Mouse (Mus musculus): ENCODE measurements around the gene Itprid2.

Itprid2 gene

DNA sequence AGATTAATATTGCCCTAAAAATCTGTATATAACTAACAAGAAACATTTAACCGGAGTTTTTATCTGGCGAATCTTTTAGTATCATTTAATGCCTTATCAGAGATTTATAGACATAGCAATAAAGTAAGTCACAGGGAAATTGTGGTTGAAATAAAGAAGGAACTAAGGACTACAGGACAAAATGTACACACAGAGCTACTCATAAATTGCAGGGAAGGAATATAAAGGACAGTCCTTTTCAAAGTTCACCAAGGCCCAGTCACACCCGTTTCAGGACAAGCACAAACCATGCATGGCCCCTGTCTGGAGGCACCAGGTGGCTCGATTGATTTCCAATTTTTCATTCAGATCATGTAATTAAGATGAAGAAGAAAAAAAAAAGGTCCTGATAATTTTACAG lies 60.0 kb downstream of the Itprid2 start:
- ChIA-PET CTCF (no interaction called here), POLR2A (interaction anchor here in 1 of 4 experiments (0.7 kb wide), 2 partner anchors 44 to 109 kb away, joined by 3 to 5 read pairs; no protein-coding TSS in a partner anchor)

DNA sequence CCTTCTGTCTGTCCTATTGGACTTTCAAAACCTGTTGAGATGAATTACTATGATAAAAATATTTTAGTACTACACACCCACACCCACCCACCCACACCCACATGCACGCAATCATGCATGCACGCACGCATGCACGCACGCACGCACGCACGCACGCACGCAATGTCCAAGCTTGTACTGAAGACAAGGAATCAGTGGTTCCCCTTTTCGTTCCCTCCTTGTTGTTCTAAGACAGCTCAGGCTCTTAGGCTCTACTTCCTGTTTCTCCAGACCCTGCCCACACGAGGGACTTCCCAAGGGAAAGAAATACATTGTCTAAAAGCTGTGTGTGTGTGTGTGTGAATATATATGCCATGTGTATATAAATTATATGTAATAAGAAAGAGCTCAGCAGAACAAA lies 60.8 kb downstream of the Itprid2 start:
- CTCF ChIA-PET, result interaction anchor here in 1 of 4 experiments (0.6 kb wide), 1 partner anchor 80 kb away, joined by 3 read pairs; no protein-coding TSS in a partner anchor

DNA sequence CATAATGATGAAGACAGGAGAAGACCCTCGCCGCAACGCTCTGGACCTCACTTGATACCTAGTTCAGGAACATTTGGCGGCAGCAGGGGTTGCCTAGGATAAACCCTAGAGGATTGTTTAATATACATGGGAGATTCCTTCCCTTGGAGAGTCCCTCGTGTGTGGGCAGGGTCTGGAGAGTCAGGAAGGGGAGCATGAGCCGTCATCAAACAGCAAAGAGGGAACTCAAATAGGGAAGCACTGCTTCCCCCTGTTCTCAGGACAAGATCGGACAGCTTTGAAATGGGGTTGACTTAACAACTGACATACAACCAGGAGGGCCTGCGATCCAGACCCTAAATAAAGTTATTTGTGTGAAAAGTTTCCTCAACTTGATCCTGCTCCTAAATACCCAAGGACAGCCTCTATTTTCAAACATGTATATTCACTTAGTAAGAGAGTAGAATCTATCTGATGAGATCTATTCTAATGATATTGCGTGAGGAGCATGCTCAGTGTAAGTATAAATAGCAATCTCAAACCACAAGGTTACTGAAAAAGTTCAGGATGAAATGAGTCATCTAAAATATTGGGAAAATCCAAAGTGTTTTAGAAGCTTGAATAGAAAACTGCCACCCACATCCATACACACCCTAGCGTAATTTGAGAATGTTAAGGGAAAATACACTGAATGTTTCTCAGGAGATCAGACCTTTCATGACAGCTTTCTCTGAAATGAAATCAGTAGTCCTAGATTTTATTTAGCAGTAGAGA lies 61.5 kb downstream of the Itprid2 start:
- POLR2A ChIA-PET, result interaction anchor here in 1 of 4 experiments (0.7 kb wide), 1 partner anchor 748 kb away, joined by 5 read pairs; no protein-coding TSS in a partner anchor
- CTCF ChIA-PET, result interaction anchor here in 1 of 4 experiments (0.6 kb wide), 1 partner anchor 80 kb away, joined by 3 read pairs; no protein-coding TSS in a partner anchor

More for the DNA sequence above, 60.8 kb downstream of the Itprid2 start:
- POLR2A ChIA-PET, result interaction anchor here in 1 of 4 experiments (0.7 kb wide), 1 partner anchor 748 kb away, joined by 5 read pairs; no protein-coding TSS in a partner anchor

DNA sequence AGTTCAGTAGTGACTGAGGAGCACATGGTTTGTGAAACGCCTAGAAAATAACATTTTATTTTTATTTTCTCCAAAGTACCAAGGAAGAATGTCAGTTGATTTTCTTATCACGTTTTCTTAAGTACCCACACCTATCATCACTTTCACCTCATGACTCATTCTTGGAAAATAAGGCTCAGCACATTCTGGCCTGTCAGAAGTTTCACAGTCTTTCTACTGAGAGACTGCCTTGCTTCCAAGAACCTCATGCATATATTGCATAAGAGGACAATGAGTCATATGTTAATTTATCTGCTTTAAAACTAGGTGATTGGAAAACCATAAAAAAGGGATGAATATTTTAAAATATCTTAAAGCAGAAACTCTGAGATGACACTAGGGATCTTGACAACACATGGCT lies 63.0 kb downstream of the Itprid2 start:
- CTCF ChIA-PET, result no interaction called here
- POLR2A ChIA-PET, result no interaction called here

DNA sequence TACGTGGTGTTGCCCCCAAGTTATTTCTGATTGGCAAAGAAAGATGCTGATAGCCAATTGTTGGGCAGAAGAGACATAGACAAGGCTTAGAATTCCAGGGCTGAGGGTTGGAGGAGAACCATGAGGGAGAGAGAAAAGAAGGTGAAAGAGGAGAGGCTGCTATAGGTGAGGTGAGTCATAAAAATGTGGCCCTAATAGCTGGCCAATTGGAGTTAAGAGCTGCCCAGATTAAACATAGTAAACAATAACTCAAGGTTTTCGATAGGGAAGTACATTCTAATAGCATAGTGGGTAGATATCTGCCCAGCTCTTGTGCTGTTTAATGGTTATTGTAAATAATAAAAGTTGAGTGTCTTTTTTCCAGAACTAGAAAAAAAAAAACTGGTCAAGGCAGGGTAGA lies 69.6 kb downstream of the Itprid2 start:
- POLR2A ChIA-PET, result no interaction called here
- CTCF ChIA-PET, result no interaction called here

DNA sequence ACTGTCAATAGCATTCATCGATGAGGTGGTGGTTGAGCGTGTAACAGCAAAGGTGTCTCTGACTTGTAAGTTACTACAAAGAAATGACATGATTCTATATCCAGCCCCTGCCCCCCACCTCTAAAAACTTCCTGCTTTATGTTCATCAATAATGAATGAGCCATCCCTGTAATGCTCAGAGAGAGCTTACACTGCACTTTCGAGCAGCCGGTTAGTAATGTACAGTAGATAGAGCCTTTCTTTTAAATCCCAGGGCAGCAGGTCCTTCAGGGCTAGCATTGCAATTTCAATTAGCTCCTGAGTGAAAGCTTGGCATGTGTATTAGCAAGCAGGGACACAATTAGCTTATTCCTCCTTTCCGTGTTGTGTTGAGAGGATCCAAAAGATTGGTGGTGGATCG lies 72.4 kb downstream of the Itprid2 start, which contains the start of gene Ppp1r1c:
Gene Ppp1r1c (plus strand): TSS at position 206 of the 400 bp plus-strand sequence.
- ChIA-PET CTCF (no interaction called here), POLR2A (interaction anchor here in 1 of 4 experiments (0.5 kb wide), 1 partner anchor 838 kb away, joined by 6 read pairs; no protein-coding TSS in a partner anchor)

DNA sequence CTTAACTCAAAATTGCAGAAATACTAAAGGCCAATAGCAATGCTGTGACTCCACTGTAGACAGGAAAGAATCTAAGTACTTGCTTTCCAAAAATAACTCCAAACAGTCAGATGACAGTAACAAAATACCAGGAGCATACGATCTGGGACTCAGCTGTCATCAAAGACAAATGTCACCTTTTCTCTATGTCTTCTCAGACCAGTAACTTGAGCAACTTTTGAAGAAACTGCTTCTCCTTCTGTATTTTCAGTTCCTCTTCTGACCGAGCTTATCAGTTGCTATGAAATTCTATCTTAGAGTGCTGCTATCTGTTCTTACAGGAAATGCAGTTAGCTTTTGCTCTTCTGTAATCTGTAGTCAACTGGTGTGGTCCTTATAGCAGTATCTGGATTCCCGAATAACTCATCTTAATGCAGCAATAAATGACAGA lies 78.5 kb downstream of the Itprid2 start:
- ChIA-PET CTCF (no interaction called here), POLR2A (no interaction called here)

DNA sequence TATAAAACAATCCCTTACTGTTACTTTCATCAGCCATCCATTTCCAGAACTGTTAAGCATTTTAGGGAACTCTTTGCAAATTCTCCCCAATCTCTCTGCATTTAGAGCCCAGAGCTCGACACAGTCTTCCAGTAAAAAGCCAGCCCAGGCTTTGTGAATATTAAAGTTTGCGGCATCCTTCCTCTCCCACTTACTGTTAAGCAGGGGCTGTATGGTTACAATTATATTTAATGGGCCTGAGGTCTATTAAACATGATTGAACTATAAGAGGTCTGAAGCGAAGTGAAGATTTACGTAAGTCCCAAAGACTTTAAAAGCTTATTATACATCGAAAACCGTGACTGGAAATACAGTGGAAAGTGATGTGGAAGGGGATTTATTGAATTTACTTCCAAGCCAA lies 79.6 kb downstream of the Itprid2 start:
- ChIA-PET CTCF (no interaction called here), POLR2A (no interaction called here)

DNA sequence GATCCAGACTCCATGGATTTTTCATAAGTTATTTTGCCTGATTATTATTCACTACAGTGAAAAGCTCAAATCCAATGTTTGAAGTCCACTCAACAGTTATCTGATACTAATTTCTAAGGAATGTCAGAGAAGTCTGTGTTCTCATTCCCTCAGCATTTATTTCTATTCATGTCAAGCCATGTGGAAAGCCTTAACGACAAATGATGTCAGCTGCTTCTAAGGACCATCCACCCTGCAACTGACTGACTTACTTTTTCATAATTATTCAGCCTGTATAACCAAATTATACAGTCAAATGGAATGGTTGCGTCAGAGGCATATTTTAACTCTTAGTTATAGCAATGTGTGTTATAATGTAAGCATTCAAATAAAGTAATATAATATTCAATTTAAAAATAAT lies 80.8 kb downstream of the Itprid2 start:
- ChIA-PET POLR2A (no interaction called here), CTCF (no interaction called here)

DNA sequence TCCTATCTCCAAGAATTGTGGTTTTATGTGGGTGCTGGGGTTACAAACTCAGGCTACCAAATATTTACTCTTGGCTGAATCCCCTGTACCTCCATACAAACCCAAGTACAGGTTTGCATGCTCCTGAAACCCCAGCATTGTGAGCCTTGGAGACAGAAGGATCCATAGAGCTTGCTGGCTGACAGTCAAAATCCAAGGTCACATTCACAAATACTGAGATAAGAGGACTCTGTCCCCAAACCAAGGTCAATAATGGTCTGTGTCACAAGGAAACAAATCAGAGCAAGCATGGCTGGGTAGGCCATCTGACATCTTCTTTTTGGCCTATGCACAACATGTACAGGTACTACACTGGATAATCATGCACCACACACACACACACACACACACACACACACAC lies 82.7 kb downstream of the Itprid2 start:
- ChIA-PET POLR2A (no interaction called here), CTCF (no interaction called here)

DNA sequence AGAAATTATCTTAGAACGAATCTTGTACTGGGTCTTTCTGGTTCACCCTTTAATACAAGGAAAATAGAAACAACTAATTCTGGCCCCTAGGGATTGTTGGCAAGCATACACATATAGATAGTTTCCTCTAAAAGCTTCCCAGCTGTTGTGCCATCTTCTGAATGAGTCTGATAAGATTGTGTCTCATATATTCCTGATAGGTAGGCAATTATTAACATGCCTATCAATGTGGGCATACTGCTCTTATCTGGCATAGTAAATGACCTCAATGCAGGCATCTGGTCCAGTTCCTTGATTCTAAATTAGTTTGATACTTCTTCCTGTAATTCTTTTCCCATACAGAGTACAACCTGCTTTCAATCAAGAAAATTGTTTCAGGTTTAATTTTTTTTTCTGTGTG lies 87.3 kb downstream of the Itprid2 start:
- CTCF ChIA-PET, result no interaction called here
- POLR2A ChIA-PET, result no interaction called here
